In genomic region chr14:51913960-51914762, GRCm38 (mm10) we compare ENCODE assay signal across 8 mouse cellular contexts. TPM values are rescaled to one million over a fixed set of nuclear protein-coding genes. Genes with fewer than 3 reads are reported as not detected.
A peak's percentile ranks its signal among the peaks of the same experiment; 100 is the strongest.
DNase-seq lines count a peak whose midpoint lies in the region; ATAC-seq lines count a peak whose summit lies in the region.

Gene Ndrg2, minus strand, starts transcription at chr14:51914158.

- peak within 1 kb of the TSS; percentile 64 for H3K4me3 ChIP-seq in intestine, embryonic 16.5 days (ENCODE audit: low read length)

- DNase-seq in adrenal gland, postnatal 25 days = peak; percentile 70
- peak; percentile 50 for DNase-seq in embryo, embryonic 9.5 days (ENCODE audit: extremely low spot score)
- peak; percentile 73 to 82 for DNase-seq in left cerebral cortex, postnatal 14 days (ENCODE audit: low spot score in 2 of 2)
- peak; percentile 69 for DNase-seq in right cerebral cortex, postnatal 14 days

- no peaks in the 10 kb centered on the region for H3K27me3 ChIP-seq in intestine, embryonic 16.5 days (replicated peaks; ENCODE audit: control insufficient read depth, insufficient read depth, low read length)

- intact Hi-C loops in left cerebral cortex, postnatal 14 days (cut with DNase I) = no loop called here

- peak within 1 kb of the TSS; percentile 58 for H3K27ac ChIP-seq in intestine, embryonic 16.5 days (ENCODE audit: low read length)

- peak; percentile 27 for ATAC-seq in granulocyte monocyte progenitor cell, adult 5-6 weeks (replicated peaks; ENCODE audit: poor library complexity, severe bottlenecking)
- peak; percentile 68 for ATAC-seq in intestine, embryonic 16.5 days
- ATAC-seq in megakaryocyte, adult 5-6 weeks (ENCODE audit: poor library complexity, severe bottlenecking) = peak; percentile 11
- no peak for ATAC-seq in megakaryocyte-erythroid progenitor cell, adult 5-6 weeks (replicated peaks; ENCODE audit: low FRiP score, low TSS enrichment, poor library complexity, severe bottlenecking)

- no peaks in the 10 kb centered on the region for H3K9me3 ChIP-seq in intestine, embryonic 16.5 days (ENCODE audit: control insufficient read depth, low read length)

- H3K4me2 ChIP-seq in intestine, embryonic 16.5 days (ENCODE audit: low read depth, low read length) = peak within 1 kb of the TSS; percentile 94

- 6% methylated on average over 22 of the region's 23 CpGs for WGBS in intestine, embryonic 16.5 days

- peaks cover 9% of the 10 kb centered on the region; the same call in 1 of the 2 replicates for H3K4me1 ChIP-seq in intestine, embryonic 16.5 days (ENCODE audit: control insufficient read depth, insufficient read depth, low read length)

- H3K36me3 ChIP-seq in intestine, embryonic 16.5 days (ENCODE audit: control insufficient read depth, insufficient read depth, low read length) = no peaks in the 10 kb centered on the region

- H3K9ac ChIP-seq in intestine, embryonic 16.5 days (ENCODE audit: low read depth, low read length) = peak within 1 kb of the TSS; percentile 72

RNA-seq across cellular contexts. Expression of gene Ndrg2, which starts in this region (rescaled TPM):
- 226 and 243 TPM in 2 replicates for total RNA-seq in adrenal gland, postnatal 25 days (2021)
- 5.4 and 6.2 TPM in 2 replicates for total RNA-seq in granulocyte monocyte progenitor cell, adult 5-6 weeks (2014; fragmentation: Nextera tagmentation)
- 8.7 and 11.4 TPM in 2 replicates for total RNA-seq in granulocyte monocyte progenitor cell, adult 5-6 weeks (2017)
- 62.1 and 64.2 TPM in 2 replicates for polyA plus RNA-seq in intestine, embryonic 16.5 days (2015; fragmentation: Nextera tagmentation; extraction: Ambion mirVana)
- 100 to 1,000 TPM; 508 to 561 TPM for total RNA-seq in left cerebral cortex, postnatal 14 days (2021)
- total RNA-seq in megakaryocyte, adult 5-6 weeks (2015) = 0.36 and 1.5 TPM in 2 replicates
- total RNA-seq in megakaryocyte, adult 5-6 weeks (2017) = not detected in 2 replicates
- 1.9 and 11.1 TPM in 2 replicates for total RNA-seq in megakaryocyte-erythroid progenitor cell, adult 5-6 weeks (2014; fragmentation: Nextera tagmentation)
- total RNA-seq in megakaryocyte-erythroid progenitor cell, adult 5-6 weeks (2017) = 2.1 and 3.4 TPM in 2 replicates

Comparison
In these comparisons a context has a peak if more than half of its experiments do, and no peak if none do; other contexts are left out.
1. RNA of gene Ndrg2 (total RNA-seq): 508 to 561 TPM in left cerebral cortex, postnatal 14 days and 226 to 243 TPM in adrenal gland, postnatal 25 days; 5.4 to 11.4 TPM in granulocyte monocyte progenitor cell, adult 5-6 weeks, 1.9 to 11.1 TPM in megakaryocyte-erythroid progenitor cell, adult 5-6 weeks and 0.36 to 1.5 TPM in megakaryocyte, adult 5-6 weeks; every median in the first group is over 10 times any median in the second.
2. Peak in every context shown above with its lines, with median percentiles within 50 percentile points of each other: DNase-seq.